Mouse (Mus musculus): ENCODE measurements around the gene Ptprg.

Gene Ptprg

GRCm38 (mm10) chr14:11564456-11564855 lies 11.1 kb downstream of the Ptprg start:
- DNase-seq (ENCODE audit: extremely low spot score, low spot score): no peak

DNA sequence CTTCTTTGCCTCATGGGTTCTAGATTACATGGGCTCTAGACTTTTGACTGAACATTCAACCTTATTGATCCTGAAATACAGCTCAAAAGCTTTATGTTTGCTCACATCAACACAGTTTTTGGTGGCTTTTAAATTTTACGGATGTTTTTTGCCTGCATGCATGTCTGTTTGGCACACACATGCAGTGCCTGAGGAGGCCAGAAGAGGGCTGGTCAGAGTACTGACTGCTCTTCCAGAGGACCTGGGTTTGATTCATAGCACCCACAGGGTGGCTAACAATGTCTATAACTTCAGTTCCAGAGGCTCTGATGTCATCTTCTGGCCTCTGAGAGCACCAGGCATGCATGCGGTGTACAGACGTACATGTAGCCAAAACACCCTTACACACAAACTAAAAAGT lies 12.0 kb downstream of the Ptprg start:
- no peak for DNase-seq (ENCODE audit: extremely low spot score, low spot score)

- no peak for DNase-seq (ENCODE audit: extremely low spot score, low spot score)
Observed at GRCm38 (mm10) chr14:11569734-11570133, 16.4 kb downstream of the Ptprg start.

- DNase-seq (ENCODE audit: extremely low spot score, low spot score): no peak
Observed at GRCm38 (mm10) chr14:11571766-11572394, 18.5 kb downstream of the Ptprg start.

DNA sequence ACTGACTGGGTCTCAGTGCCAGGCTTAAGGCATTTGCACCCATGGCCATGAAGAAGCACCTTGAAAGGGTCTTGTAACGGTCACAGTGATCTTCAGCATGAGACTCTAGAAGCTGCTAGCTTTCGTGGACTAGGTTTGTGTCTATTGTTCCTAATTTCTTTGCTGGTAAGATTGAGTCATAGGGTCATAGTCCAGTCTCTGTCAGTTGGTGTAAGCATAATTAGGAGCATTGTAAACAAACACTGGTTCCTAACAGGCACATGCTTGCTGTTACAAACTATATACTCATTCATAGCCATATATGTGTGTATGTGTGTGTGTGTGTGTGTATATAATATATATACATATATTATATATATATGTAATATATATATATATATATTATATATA lies 19.1 kb downstream of the Ptprg start:
- no peak for DNase-seq (ENCODE audit: extremely low spot score, low spot score)

DNA sequence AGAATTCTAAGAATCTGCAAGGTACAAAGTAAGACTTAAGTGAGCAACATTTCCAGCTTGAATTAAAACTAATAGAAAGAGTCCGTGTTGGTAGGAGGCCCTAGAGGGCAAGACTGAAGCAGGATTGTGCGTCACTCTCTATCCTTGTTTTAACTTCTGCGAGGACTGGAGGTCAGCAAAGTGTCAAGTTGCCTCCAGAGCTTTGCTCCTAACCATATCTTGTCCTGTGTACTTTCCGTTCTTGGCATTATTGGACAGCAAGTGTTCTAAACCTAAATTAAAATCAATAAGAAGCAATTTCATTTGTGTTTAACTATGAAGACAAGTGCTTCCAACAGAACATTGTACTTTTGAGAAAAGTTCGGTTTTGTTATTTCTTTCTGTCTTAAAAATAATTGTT lies 20.4 kb downstream of the Ptprg start:
- DNase-seq (ENCODE audit: extremely low spot score, low spot score): no peak

DNA sequence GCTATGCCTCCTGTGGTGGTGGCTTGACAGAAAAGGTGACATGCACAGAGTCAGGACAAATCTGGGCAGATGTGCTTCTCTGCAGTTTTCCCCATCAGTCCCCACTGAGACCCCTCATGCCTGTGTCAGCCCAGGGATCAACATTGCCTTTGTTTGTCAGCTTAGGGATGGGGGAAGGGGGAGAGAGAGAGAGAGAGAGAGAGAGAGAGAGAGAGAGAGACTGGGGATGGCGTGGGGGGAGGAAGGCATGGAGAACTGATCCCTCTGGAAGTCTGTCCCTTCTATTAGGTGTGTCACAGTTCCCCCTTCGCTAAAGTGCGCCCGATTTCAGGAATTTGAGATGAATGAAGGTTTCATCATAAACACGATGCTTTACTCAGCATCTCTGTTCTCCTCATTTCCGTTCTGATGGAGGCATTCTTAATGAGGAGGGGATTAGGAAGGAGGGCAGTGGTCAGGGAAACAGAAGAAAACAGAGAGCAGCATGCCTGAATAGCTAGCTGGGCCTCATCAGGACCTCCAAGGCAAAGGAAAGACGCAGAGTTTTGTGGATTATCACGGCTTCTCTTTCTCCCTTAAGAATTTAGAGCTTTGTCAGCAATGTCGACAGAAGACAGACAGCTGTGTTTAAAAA lies 24.1 kb downstream of the Ptprg start:
- DNase-seq (ENCODE audit: extremely low spot score, low spot score): no peak

DNA sequence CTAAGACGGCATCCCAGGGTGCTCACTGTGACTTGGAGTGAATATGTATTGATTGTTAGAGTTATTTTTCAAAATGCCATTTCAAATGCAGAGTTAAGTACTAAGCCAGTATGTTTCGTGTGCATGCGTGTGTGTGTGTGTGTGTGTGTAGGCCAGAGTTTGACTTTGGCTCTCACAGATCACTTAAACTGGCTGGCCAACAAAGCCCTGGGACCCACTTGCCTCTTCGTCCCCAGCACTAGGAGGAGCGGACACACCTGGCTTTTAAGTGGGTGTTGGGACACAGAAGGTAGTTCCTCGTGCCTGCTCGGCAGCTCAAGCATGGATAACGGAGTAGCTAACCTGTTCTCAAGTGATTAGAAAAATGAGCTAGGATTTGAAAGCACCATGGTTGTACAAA lies 24.6 kb downstream of the Ptprg start:
- DNase-seq (ENCODE audit: extremely low spot score, low spot score): no peak

- DNase-seq (ENCODE audit: extremely low spot score, low spot score): no peak
Observed at GRCm38 (mm10) chr14:11578492-11578967, 25.2 kb downstream of the Ptprg start.

DNA sequence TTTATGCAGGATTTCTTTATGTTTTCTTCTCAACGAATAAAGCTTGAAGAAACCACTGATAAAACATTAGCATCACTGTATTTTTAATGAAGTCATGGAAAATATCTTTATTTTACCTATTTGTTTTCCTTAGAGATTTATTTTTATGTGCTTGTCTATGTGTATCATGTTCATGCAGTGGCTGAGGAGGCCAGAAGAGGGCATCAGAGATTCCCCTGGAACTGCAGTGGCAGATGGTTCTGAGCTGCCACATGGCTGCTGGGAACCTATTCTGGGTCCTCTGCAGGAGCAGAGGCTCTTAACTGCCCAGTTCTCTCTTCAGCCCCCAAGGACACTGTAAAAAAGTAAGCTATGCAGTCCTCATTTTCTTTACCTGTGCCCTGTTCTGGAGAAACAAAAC lies 26.6 kb downstream of the Ptprg start:
- no peak for DNase-seq (ENCODE audit: extremely low spot score, low spot score)

DNA sequence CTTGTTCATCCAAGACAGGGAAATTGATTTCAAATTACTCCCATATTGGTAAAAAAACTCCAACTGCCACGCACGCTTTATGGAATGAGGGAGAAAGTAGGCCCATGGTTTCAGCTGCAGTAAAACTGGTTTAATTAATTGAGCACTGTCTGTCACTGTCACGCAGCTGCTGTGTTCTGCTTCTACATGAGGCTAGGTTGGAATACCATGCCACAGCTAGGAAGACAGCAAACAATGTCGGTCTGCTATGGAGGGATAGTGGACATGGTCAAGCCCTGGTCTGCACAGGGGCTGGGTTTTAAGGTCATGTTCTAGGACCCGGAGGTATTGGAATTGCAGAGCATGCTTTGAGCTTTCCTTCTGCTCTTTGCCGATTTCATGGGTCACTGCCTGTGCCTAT lies 30.9 kb downstream of the Ptprg start:
- DNase-seq (ENCODE audit: extremely low spot score, low spot score): no peak

DNA sequence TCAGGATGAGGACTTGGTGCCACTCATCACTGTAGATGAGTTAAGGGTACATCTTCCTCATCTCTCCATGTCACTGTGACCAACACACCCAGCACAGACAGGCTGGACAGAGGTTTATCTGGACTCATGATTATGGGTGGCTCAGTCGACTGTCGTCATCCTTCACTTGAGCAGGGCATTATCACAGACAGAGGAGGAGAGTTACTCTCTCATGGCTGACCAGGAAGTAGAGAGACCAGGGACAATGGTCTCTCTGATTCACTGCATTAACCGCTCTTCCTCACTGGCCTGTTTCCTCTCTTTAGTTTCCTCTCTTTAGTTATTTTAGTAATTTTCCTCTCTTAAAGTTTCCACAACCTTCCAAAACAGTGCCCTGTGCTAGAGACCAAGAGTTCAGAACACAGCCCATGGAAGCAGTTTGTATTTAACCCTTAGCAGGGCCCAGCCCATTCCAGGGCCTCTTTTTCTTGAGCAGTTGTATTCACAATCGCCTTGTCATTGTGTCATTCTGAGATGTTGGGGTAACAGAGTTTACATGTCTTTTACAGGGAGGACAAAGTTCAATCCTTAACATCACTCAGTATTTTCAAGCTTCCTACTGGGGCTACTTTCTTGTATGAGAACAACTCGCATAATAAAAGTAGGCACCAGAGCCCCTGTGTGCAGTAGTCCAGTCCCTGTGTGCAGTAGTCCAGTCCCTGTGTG lies 31.7 kb downstream of the Ptprg start:
- DNase-seq (ENCODE audit: extremely low spot score, low spot score): no peak

- DNase-seq (ENCODE audit: extremely low spot score, low spot score): no peak
Observed at GRCm38 (mm10) chr14:11590387-11590786, 37.1 kb downstream of the Ptprg start.

DNA sequence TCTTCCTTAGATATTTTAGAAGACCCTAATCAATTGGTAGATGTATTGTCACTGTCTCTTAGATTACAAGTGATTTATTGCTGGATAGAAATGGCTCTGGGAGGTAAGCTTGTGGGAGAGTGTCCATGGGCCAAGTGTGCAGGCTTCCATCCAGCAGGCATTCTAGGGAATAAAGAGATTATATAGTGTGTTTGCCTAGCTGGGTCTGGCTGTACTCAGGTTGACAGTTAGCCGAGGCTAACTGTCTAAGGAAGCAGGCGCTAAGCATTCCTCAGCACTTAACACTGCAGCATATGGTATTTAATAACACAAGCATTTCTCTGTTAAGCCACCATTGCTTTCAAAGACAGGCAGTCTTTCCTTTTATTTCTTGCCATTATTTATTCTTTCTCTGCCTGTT lies 39.3 kb downstream of the Ptprg start:
- DNase-seq (ENCODE audit: extremely low spot score, low spot score): no peak

DNA sequence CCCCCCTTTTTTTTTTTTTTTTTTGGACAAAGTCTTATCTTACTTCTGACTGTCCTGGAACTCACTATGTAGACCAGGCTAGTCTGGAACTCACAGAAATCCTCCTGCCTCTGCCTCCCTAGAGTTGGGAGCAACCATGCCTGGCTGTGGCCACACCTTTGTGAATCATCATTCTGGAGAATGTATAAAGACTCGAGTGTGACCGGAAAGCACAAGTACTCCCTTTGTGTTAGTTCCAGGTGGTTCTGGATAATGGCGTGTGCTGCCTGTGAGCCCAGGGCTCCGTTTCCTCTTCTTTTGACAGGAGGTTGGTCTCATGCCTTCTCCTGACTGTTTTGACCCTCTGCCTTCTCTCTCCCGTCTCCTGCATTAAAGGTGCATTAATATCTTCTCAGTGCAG lies 41.0 kb downstream of the Ptprg start:
- no peak for DNase-seq (ENCODE audit: extremely low spot score, low spot score)

DNA sequence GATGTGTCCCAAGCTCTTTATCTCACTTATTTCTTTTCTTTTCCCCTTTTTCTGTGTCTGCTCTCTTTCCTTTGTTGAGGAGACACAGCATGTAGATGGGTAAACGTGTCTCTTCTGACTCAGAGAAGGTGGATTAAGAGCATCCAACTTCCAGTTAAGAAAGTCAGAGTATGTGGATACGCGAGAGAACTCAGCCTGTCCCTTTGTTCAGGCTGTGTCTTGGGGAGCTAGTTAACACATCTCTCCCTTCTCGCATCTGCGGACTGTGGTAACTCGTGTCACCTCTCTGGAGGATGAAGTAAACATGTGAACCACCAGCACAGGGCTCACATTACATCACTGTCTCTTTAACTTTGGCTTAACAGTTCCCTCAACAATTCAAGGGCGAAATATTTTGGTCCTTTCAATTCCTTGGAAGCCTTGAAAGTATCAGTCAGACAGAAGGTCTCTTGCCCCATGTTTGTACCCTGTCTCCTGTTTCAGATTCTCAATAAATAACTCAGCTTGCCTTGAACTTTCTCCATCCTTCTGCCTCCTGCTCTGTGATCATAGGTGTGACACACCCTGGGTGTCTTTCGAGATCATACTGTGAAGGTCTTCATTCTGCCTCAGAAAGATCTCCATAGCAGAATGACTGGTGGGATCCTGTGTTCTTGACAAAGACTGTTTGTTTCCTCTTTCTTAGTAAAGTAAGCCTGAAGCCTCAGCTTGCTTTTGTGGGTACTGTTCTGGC lies 51.0 kb downstream of the Ptprg start:
- DNase-seq (ENCODE audit: extremely low spot score, low spot score): no peak

GRCm38 (mm10) chr14:11608366-11608765 lies 55.0 kb downstream of the Ptprg start:
- no peak for DNase-seq (ENCODE audit: extremely low spot score, low spot score)

DNA sequence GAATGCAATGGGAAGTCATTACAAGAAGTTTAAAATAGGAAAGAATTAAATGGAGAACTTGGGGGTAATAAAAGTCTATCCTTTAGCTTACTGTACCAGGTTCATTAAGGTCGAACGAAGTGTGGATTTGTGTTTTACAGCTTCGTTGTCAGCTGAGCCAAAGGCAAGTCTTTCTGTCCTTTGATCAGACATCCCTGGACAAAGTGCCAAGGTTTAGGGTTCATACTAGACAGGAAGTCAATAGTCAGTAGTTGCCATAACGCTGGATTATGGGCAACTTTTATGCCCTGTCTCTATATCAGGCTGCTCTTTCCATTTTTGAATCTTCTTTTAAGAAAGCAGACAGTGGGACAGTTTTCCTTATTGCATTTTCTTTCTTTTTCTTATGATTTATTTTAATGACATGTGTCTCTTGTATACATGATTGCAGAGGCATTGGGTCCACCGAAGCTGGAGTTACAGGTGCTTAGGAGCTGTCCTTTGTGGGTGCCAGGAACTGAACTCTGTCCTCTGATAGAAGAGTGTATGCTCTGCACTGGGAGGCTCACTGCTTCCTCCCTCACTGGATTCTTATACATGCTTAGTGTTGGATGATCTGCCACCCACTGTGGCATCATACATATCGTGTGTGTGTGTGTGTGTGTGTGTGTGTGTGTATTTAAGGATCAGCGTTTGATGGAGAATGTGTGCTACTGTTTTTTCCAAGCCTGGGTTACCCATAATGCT lies 56.7 kb downstream of the Ptprg start:
- no peak for DNase-seq (ENCODE audit: extremely low spot score, low spot score)

DNA sequence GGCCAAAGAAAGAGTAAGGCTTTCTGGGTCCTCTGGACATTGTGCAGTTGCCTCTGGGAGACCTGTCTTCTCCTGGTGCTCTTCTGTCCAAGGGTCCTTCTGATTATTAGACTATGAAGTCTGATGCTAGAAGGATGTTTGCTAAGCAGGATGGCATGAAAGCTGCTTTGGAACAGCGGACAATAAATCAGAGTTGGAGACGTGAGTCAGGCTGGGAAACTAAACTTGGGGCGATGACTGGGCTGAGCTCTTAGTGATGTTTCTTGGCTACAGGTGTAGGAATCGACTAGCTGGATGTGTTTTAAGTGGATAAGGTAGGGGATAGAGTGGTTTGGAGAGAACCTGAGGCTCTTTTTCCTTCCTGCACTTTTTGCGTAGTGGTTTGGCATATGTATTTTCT lies 59.1 kb downstream of the Ptprg start:
- no peak for DNase-seq (ENCODE audit: extremely low spot score, low spot score)

DNA sequence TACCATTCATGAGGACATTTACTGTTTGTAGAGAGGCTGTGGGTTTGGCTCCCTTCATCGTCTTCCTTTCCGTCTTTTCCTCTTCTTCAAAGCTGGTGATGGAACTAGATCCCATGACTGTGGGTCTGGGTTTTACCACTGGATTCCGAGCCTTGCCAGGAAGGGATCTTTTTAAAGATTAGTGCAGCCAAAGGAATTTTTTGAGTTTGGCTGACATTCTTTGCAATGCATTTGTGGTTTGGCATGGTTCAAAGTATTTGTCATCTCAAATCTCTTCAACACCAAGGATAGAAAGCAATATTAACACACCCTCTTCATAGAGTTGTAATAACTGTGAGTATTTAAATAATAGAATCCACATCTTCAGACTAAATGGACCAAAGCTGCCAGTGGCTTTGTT lies 59.8 kb downstream of the Ptprg start:
- no peak for DNase-seq (ENCODE audit: extremely low spot score, low spot score)

DNA sequence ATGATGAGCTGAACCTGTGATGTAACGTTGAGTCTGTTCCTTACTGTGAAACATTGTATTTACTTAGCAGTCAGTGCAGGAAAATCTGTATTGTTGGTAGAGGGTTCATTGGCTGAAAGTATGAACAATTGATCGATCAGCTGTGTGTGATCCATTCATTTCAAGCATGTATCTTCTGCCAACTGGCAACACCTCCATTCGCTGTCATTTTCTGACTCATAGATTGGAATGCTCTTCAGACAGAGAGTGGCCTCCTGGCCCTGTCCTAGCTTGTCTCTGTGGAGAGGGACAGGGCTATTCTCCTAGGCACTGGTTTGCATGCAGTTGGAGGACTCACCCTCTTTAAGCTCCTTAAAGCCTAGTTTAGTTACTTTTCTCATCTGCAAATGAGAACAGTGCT lies 62.4 kb downstream of the Ptprg start:
- no peak for DNase-seq (ENCODE audit: extremely low spot score, low spot score)

Data from neural tube, embryonic 10.5 days (tissue).